Mouse (Mus musculus) ES-E14 (cell line): ENCODE data around the gene Bzw2.

Experiments used
- ZC3H11A ChIP-seq: IDR thresholded peaks from 2 replicates; pipeline ENCODE4 v1.6.1; 2012; ENCODE audit warnings: low read depth, mild to moderate bottlenecking, inconsistent platforms, low read length, borderline replicate concordance
- ZNF384 ChIP-seq: IDR thresholded peaks from 2 replicates; pipeline ENCODE4 v1.6.1; 2012; ENCODE audit warnings: low read depth, low read length, inconsistent platforms

GRCm38 (mm10) chr12:36135409-36135808 lies 22.5 kb downstream of the Bzw2 start:
- no peak for TF ChIP-seq ZC3H11A
- TF ChIP-seq ZNF384, result no peak
